Mouse (Mus musculus) testis, postnatal 10 days (tissue): ENCODE measurements around the gene Kbtbd4.
"Not testable (repeated sequence)": the region's sequence is repeated elsewhere in the genome, so short reads cannot be mapped to it uniquely, and the experiment has no call there.

Source experiments
- DNase-seq: peaks from one replicate; pipeline ENCODE4 v3.0.0; 2021; ENCODE audit warnings: low spot score

The Kbtbd4 gene

GRCm38 (mm10) chr2:90904076-90904855, at the start of gene Kbtbd4, which contains the start of gene Ndufs3:
Gene Kbtbd4 (plus strand): TSS chr2:90904740.
Gene Ndufs3 (minus strand): TSS chr2:90904827.
- DNase-seq = peak; percentile 89

- DNase-seq = no peak
Observed at GRCm38 (mm10) chr2:90861486-90861885, 43.1 kb upstream of the Kbtbd4 start.

DNA sequence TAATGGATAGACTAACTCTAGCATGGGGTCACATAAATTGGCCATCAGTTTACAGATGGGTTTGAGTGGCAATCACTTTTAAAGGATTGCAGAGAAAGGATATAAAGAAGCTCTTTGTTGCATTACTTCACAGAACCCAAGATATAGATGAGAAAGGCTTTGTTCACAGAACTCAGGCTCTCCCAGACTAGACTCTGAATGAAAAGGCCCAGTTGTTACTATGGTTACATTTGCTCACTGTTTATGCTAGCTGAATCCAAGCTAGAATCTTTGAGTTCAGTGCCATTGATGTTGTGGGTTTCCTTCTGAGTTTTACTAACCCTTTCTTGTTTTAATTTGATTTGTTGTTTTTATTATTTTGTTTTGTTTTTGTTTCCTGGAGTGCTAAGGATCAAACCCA, 40.4 kb upstream of the Kbtbd4 start:
- DNase-seq = no peak

- DNase-seq = peak; percentile 93
Observed at GRCm38 (mm10) chr2:90866524-90866923, 38.0 kb upstream of the Kbtbd4 start.

DNA sequence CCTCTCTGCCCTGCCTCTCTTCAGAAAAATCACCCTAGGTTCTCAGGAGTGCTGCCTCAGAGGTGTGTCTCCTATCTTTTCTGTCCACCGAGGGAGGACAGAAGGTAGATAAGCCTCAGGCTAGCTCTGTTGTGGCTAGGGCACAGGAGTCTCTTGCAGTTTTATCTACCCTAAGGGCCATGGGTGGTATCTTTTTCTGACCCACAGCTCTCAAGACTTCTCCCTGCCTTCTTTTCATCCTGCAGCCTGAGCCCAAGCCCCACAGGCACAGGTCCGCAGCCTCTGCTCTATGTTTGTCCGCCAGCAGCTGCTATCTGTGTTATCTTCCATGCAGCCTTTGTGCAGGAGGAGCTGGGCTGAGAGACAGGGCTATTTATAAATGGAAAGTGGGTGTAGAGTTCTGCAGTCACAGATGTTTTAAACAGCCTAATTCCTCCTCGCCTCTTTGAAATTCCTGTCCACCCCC, 34.4 kb upstream of the Kbtbd4 start:
- no peak for DNase-seq

- no peak for DNase-seq
Observed at GRCm38 (mm10) chr2:90871180-90871961, 33.2 kb upstream of the Kbtbd4 start.

GRCm38 (mm10) chr2:90874025-90874424, 30.5 kb upstream of the Kbtbd4 start:
- DNase-seq = no peak

DNA sequence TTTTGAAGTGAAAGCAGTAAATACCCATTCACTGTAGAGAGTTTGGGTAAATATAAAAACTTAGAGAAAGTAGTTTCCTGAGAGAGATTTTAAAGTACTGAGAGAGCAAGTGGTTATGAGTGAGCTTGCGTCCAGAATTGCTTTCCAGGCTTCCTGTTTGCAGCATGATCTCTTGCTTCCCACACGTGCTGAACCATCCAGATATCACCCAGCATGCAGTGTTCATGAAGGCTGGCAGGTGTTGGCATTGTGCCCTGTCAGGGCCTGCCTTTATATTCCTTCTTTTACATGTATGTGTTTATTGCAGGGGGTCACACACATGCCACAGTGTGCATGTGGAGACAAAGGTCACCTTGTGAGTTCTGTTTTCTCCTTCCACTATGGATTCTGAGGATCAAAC, 29.3 kb upstream of the Kbtbd4 start:
- DNase-seq = no peak

DNA sequence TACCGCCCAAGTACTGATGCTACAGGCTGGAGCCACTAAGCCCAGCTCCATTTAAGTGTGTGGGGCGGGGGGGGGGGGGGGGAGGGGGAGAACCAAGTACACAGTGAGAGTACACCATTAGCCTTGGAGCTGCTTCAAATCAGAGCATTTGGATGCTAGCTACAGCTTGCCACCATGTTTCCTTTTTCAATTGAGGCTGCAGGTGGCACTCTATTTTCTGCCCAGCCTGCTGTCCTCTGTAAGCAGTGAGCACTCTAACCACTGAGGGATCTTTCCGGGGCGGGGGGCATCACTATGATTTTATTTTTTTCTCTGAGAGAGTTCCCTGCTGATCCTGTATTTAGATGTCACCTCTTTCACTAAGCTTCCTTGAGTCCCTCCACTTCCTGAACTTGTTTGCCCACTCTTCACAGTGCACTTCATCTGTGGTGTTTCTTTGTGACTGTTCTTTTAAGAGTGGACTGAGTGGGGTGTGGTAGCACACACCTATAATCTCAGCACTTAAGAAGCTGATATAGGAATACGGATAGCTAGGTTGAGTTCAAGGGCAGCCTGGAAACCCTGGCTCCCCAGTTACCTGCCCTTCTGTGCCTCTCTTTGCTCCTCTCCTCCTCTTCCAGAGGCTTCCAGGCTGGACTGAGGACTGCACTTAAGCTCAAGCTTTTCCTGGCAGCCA, 26.8 kb upstream of the Kbtbd4 start:
- DNase-seq = no peak

DNA sequence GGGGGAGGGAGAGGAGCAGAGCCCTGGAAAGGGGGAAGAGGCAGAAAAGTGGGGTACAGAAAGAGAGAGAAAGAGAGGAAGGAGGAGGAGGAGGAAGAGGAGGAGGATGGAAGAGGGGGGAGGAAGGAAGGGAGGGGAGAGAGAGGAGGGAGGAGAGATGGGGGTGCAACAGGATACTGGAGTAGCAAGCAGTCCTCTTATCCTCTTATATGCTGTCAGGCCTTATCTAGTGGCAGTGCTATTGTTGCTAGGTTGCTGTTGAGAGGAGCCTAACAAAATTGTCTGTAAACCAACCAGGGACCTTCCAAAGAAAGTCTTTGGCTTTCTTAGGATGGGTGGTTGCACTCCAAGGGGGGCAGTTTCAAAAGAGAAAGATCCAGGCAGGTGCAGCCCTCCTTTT, 25.1 kb upstream of the Kbtbd4 start:
- no peak for DNase-seq

- DNase-seq = no peak
Observed at GRCm38 (mm10) chr2:90880144-90880785, 24.3 kb upstream of the Kbtbd4 start.

GRCm38 (mm10) chr2:90881824-90882223, 22.7 kb upstream of the Kbtbd4 start:
- DNase-seq = no peak

DNA sequence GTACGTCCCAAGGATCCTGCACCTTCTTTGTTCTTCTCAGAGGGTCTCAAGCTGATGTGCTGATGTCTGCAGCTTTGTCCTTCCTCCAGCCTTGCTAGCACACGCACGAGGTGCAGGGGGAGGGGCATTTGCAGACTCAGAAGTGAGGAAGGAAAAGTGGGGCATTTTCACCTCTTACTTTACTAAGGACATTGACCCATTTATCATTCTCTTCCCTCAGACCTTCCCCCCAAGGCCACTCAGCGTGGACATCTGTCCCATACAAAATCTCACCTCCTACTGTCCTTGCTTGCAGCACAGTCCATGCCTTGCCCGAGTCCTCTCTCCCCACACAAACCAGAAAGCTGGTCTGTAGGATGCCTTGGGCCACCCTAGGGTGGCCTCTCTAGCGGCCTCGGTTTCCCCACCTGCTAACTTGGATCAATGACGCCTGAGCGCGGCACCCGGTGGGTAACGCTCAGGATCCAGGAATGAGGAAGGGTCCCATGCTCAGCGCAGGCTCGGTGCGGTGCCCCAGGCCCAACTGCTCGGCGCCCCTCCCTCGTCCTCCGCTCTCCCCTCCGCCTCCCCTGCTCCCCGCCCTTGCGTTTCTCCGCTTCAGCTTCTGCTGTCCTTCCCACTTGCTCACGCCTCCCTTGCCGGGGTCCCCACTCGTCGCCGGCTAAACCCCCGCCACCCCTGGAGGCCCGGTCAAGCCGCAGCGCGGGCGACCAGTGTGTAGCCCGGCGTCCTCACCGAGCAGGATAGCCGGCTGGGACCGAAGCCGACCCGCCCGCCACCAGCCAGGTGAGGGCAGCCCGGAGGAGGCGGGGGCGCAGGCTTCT, 19.1 kb upstream of the Kbtbd4 start, which contains the start of gene C1qtnf4:
TSS of gene C1qtnf4 (plus strand) at position 643 of the 824 bp plus-strand sequence.
- peak; percentile 55 for DNase-seq

- no peak for DNase-seq
Observed at GRCm38 (mm10) chr2:90886436-90886835, 18.1 kb upstream of the Kbtbd4 start.

GRCm38 (mm10) chr2:90887627-90888026, 16.9 kb upstream of the Kbtbd4 start:
- DNase-seq = no peak

DNA sequence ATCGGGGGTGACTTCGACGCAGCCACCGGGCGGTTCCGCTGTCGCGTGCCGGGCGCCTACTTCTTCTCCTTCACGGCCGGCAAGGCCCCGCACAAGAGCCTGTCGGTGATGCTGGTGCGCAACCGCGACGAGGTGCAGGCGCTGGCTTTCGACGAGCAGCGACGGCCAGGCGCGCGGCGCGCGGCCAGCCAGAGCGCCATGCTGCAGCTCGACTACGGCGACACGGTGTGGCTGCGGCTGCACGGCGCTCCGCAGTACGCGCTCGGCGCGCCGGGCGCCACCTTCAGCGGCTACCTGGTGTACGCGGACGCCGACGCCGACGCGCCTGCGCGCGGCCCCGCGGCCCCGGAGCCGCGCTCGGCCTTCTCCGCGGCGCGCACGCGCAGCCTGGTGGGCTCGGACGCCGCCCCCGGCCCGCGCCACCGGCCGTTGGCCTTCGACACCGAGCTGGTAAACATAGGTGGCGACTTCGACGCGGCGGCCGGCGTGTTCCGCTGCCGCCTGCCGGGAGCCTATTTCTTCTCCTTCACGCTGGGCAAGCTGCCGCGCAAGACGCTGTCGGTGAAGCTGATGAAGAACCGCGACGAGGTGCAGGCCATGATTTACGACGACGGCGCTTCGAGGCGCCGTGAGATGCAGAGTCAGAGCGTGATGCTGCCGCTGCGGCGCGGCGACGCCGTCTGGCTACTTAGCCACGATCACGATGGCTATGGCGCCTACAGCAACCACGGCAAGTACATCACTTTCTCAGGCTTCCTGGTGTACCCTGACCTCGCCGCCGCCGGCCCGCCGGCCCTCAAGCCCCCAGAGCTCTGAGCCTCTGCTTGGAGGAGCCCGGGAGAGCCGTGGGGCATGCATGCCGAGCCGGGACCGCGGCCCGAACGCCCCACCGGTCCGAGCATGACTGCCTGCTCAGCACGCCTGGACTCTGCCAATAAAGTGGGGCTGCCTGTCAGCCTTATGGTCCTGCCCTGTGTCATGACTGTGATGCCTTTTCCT, 14.7 kb upstream of the Kbtbd4 start:
- DNase-seq = peak; percentile 66

DNA sequence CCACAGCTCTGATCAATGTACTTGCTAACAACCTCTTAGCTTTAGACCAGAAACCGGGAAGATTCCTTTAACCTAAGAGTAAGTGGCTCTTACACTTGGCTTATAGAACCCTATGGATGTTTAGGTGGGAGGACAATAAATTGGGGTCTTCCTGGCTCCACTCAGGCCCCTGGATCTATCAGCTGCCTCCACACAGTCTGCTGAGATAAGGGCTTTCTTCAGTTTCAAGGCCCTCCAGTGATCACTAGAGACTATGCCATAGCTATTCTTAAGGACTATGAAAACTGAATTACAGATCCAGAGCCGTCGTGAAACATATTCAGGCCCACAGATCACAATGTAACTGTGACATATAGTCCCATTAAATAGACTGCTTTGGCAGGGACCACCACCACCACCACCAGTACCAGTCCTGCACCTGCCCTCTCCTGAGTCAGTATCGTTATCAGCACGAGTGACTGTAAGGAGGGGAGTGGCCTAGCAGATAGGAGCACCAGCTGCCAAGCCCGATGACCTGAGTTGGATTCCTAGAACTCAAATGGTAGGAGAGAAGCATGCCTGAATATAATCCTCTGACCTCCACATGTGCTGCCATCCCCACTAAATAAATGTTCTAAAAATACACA, 10.8 kb upstream of the Kbtbd4 start:
- no peak for DNase-seq

GRCm38 (mm10) chr2:90894299-90894677, 10.3 kb upstream of the Kbtbd4 start:
- not testable (repeated sequence) for DNase-seq

GRCm38 (mm10) chr2:90903398-90903797, 1.1 kb upstream of the Kbtbd4 start:
- no peak for DNase-seq
